8 mouse cellular contexts compared by ENCODE assay signal in genomic region chr17:56762769-56763731, GRCm38 (mm10). TPM values are rescaled to one million over a fixed set of nuclear protein-coding genes. Genes with fewer than 3 reads are reported as not detected.
DNase-seq lines count a peak whose midpoint lies in the region; ATAC-seq lines count a peak whose summit lies in the region.

No protein-coding gene starts in this region.

- H3K9me3 ChIP-seq in forebrain, embryonic 11.5 days (ENCODE audit: control insufficient read depth, low read length) = no peaks in the 10 kb centered on the region
- H3K9me3 ChIP-seq in hindbrain, embryonic 15.5 days = no peaks in the 10 kb centered on the region

- H3K27ac ChIP-seq in brown adipose tissue, adult 24 weeks (replicated peaks; ENCODE audit: low read depth, low read length) = 0 out of 2 replicates have a peak overlapping the region, but pooled peaks have one; percentile 55
- peak overlapping the region; percentile 93 for H3K27ac ChIP-seq in forebrain, embryonic 11.5 days (ENCODE audit: low read depth, low read length)
- H3K27ac ChIP-seq in hindbrain, embryonic 15.5 days (replicated peaks) = peak overlapping the region; percentile 93

- intact Hi-C loops in left cerebral cortex, postnatal 14 days (cut with DNase I) = no loop called here

- peaks cover 5% of the 10 kb centered on the region; the same call in 1 of the 2 replicates for H3K36me3 ChIP-seq in forebrain, embryonic 11.5 days (ENCODE audit: control insufficient read depth, insufficient read depth, low read length)
- H3K36me3 ChIP-seq in hindbrain, embryonic 15.5 days = peaks cover 9% of the 10 kb centered on the region

- 48% methylated on average over 27 of the region's 27 CpGs for WGBS in forebrain, embryonic 11.5 days
- 42% methylated on average over 27 of the region's 27 CpGs for WGBS in hindbrain, embryonic 15.5 days

- H3K9ac ChIP-seq in forebrain, embryonic 11.5 days (ENCODE audit: low read length) = peak overlapping the region; percentile 65; the same call in 1 of the 2 replicates
- peak overlapping the region; percentile 50; the same call in 1 of the 2 replicates for H3K9ac ChIP-seq in hindbrain, embryonic 15.5 days

- H3K4me3 ChIP-seq in brown adipose tissue, adult 24 weeks (ENCODE audit: insufficient read depth, low read depth, low read length) = peak overlapping the region; percentile 16; the same call in 1 of the 2 replicates
- H3K4me3 ChIP-seq in forebrain, embryonic 11.5 days (ENCODE audit: low read depth, low read length) = no peak overlapping the region
- H3K4me3 ChIP-seq in hindbrain, embryonic 15.5 days = 0 out of 2 replicates have a peak overlapping the region, but pooled peaks have one; percentile 46

- peaks cover 12% of the 10 kb centered on the region for H3K4me1 ChIP-seq in brown adipose tissue, adult 24 weeks (ENCODE audit: control insufficient read depth, insufficient read depth, insufficient read length, low read length)
- peaks cover 15% of the 10 kb centered on the region for H3K4me1 ChIP-seq in forebrain, embryonic 11.5 days (replicated peaks; ENCODE audit: control insufficient read depth, insufficient read depth, low read length)
- H3K4me1 ChIP-seq in hindbrain, embryonic 15.5 days (replicated peaks) = peaks cover 26% of the 10 kb centered on the region

- ATAC-seq in forebrain, embryonic 11.5 days (replicated peaks; ENCODE audit: low FRiP score) = no peak
- ATAC-seq in hindbrain, embryonic 15.5 days (ENCODE audit: low FRiP score, low read depth) = no peak
- ATAC-seq in megakaryocyte-erythroid progenitor cell, adult 5-6 weeks (replicated peaks; ENCODE audit: low FRiP score, low TSS enrichment, poor library complexity, severe bottlenecking) = peak; percentile 28

- DNase-seq in frontal cortex, postnatal 14 days (ENCODE audit: low spot score in 2 of 2) = peak; percentile 48 to 54
- DNase-seq in frontal cortex, postnatal 10 days (ENCODE audit: low spot score in 2 of 2) = no peak
- peak; percentile 72 for DNase-seq in forebrain, embryonic 11.5 days (ENCODE audit: low spot score)
- DNase-seq in left cerebral cortex, postnatal 14 days (ENCODE audit: low spot score in 2 of 2) = peak; percentile 75 to 80
- peak; percentile 38 to 64 for DNase-seq in spleen, postnatal 14 days (ENCODE audit: low spot score in 2 of 2)

- no peak overlapping the region; the same call in 1 of the 2 replicates for H3K4me2 ChIP-seq in forebrain, embryonic 11.5 days (ENCODE audit: low read depth, low read length, severe bottlenecking)
- H3K4me2 ChIP-seq in hindbrain, embryonic 15.5 days = peak overlapping the region; percentile 67

- no peaks in the 10 kb centered on the region; the same call in none of the 2 replicates for H3K27me3 ChIP-seq in forebrain, embryonic 11.5 days (ENCODE audit: control insufficient read depth, insufficient read depth, low read length)
- peaks cover 14% of the 10 kb centered on the region for H3K27me3 ChIP-seq in hindbrain, embryonic 15.5 days

RNA-seq across cellular contexts. Expression of gene Dus3l, which starts 1.5 kb away (rescaled TPM):
- 4.6 and 13.1 TPM in 2 replicates for polyA plus RNA-seq in brown adipose tissue, adult 24 weeks (2012; ENCODE audit: insufficient read depth, insufficient read length, missing spikeins)
- 40.4 and 43.1 TPM in 2 replicates for polyA plus RNA-seq in forebrain, embryonic 11.5 days (2014; fragmentation: Nextera tagmentation; extraction: Ambion mirVana)
- 89.7 and 96.9 TPM in 2 replicates for polyA plus RNA-seq in hindbrain, embryonic 15.5 days (2015; fragmentation: Nextera tagmentation; extraction: Ambion mirVana)
- 10 to 100 TPM; 66.2 to 75.0 TPM for total RNA-seq in left cerebral cortex, postnatal 14 days (2021)
- 21.6 and 28.6 TPM in 2 replicates for total RNA-seq in megakaryocyte-erythroid progenitor cell, adult 5-6 weeks (2014; fragmentation: Nextera tagmentation)
- 13.9 and 17.9 TPM in 2 replicates for total RNA-seq in megakaryocyte-erythroid progenitor cell, adult 5-6 weeks (2017)

RNA-seq across cellular contexts. Expression of gene Nrtn, which starts 5.7 kb away (rescaled TPM):
- polyA plus RNA-seq in brown adipose tissue, adult 24 weeks (2012; ENCODE audit: insufficient read depth, insufficient read length, missing spikeins) = 5.1 and 7.5 TPM in 2 replicates
- polyA plus RNA-seq in forebrain, embryonic 11.5 days (2014; fragmentation: Nextera tagmentation; extraction: Ambion mirVana) = 5.0 and 5.5 TPM in 2 replicates
- 2.5 and 2.6 TPM in 2 replicates for polyA plus RNA-seq in hindbrain, embryonic 15.5 days (2015; fragmentation: Nextera tagmentation; extraction: Ambion mirVana)
- total RNA-seq in left cerebral cortex, postnatal 14 days (2021) = 1 to 10 TPM; 2.6 to 4.5 TPM
- total RNA-seq in megakaryocyte-erythroid progenitor cell, adult 5-6 weeks (2014; fragmentation: Nextera tagmentation) = not detected in 2 replicates
- total RNA-seq in megakaryocyte-erythroid progenitor cell, adult 5-6 weeks (2017) = not detected in 2 replicates

RNA-seq across cellular contexts. Expression of gene Prr22, which starts 7.0 kb away (rescaled TPM):
- polyA plus RNA-seq in brown adipose tissue, adult 24 weeks (2012; ENCODE audit: insufficient read depth, insufficient read length, missing spikeins) = not detected in 2 replicates
- polyA plus RNA-seq in forebrain, embryonic 11.5 days (2014; fragmentation: Nextera tagmentation; extraction: Ambion mirVana) = 1.3 and 1.8 TPM in 2 replicates
- 0.54 and 1.0 TPM in 2 replicates for polyA plus RNA-seq in hindbrain, embryonic 15.5 days (2015; fragmentation: Nextera tagmentation; extraction: Ambion mirVana)
- total RNA-seq in left cerebral cortex, postnatal 14 days (2021) = under 1 TPM; 0.51 to 0.94 TPM
- total RNA-seq in megakaryocyte-erythroid progenitor cell, adult 5-6 weeks (2014; fragmentation: Nextera tagmentation) = 5.4 and 6.6 TPM in 2 replicates
- total RNA-seq in megakaryocyte-erythroid progenitor cell, adult 5-6 weeks (2017) = 1.3 and 2.3 TPM in 2 replicates

RNA-seq across cellular contexts. Expression of gene Vmac, which starts 45.2 kb away (rescaled TPM):
- 9.9 and 13.8 TPM in 2 replicates for polyA plus RNA-seq in brown adipose tissue, adult 24 weeks (2012; ENCODE audit: insufficient read depth, insufficient read length, missing spikeins)
- 14.1 and 21.4 TPM in 2 replicates for polyA plus RNA-seq in forebrain, embryonic 11.5 days (2014; fragmentation: Nextera tagmentation; extraction: Ambion mirVana)
- 15.2 and 16.7 TPM in 2 replicates for polyA plus RNA-seq in hindbrain, embryonic 15.5 days (2015; fragmentation: Nextera tagmentation; extraction: Ambion mirVana)
- total RNA-seq in left cerebral cortex, postnatal 14 days (2021) = 1 to 10 TPM; 7.8 to 8.0 TPM
- total RNA-seq in megakaryocyte-erythroid progenitor cell, adult 5-6 weeks (2014; fragmentation: Nextera tagmentation) = 4.5 and 5.5 TPM in 2 replicates
- total RNA-seq in megakaryocyte-erythroid progenitor cell, adult 5-6 weeks (2017) = 4.1 and 7.6 TPM in 2 replicates

RNA-seq across cellular contexts. Expression of gene Ndufa11, which starts 45.5 kb away (rescaled TPM):
- polyA plus RNA-seq in brown adipose tissue, adult 24 weeks (2012; ENCODE audit: insufficient read depth, insufficient read length, missing spikeins) = 597 and 872 TPM in 2 replicates
- polyA plus RNA-seq in forebrain, embryonic 11.5 days (2014; fragmentation: Nextera tagmentation; extraction: Ambion mirVana) = 292 and 332 TPM in 2 replicates
- polyA plus RNA-seq in hindbrain, embryonic 15.5 days (2015; fragmentation: Nextera tagmentation; extraction: Ambion mirVana) = 579 and 588 TPM in 2 replicates
- total RNA-seq in left cerebral cortex, postnatal 14 days (2021) = 100 to 1,000 TPM; 227 to 229 TPM
- total RNA-seq in megakaryocyte-erythroid progenitor cell, adult 5-6 weeks (2014; fragmentation: Nextera tagmentation) = 181 and 226 TPM in 2 replicates
- 75.6 and 167 TPM in 2 replicates for total RNA-seq in megakaryocyte-erythroid progenitor cell, adult 5-6 weeks (2017)

Comparison
In these comparisons a context has a peak if more than half of its experiments do, and no peak if none do; other contexts are left out.
1. DNase-seq: peak in frontal cortex, postnatal 14 days (2 of 2), forebrain, embryonic 11.5 days (single experiment), left cerebral cortex, postnatal 14 days (2 of 2) and spleen, postnatal 14 days (2 of 2); none in frontal cortex, postnatal 10 days (0 of 2).
2. Peak in every context shown above with its lines, with median percentiles within 50 percentile points of each other: H3K27ac ChIP-seq.